Mouse (Mus musculus) G1E (cell line): Measurements from ENCODE around the gene Grem2.

Experiments
- CTCF ChIP-seq: IDR thresholded peaks from 2 replicates; pipeline ENCODE4 v1.5.1; 2012; ENCODE audit warnings: low read depth, low read length, inconsistent platforms, mixed read lengths
- GATA1 ChIP-seq: IDR thresholded peaks from 2 replicates; pipeline ENCODE4 v1.6.1; 2012; ENCODE audit warnings: borderline replicate concordance, low read length, inconsistent platforms, mixed read lengths
- POLR2AphosphoS5 ChIP-seq: IDR thresholded peaks from 2 replicates; pipeline ENCODE4 v1.6.1; 2012; ENCODE audit warnings: low read depth, low read length, inconsistent platforms; ENCODE audit not compliant: insufficient replicate concordance
- TAL1 ChIP-seq: conservative IDR thresholded peaks from 2 replicates; pipeline ENCODE4 v1.6.1; 2012; ENCODE audit warnings: low read depth, low read length, inconsistent platforms, mixed read lengths

DNA sequence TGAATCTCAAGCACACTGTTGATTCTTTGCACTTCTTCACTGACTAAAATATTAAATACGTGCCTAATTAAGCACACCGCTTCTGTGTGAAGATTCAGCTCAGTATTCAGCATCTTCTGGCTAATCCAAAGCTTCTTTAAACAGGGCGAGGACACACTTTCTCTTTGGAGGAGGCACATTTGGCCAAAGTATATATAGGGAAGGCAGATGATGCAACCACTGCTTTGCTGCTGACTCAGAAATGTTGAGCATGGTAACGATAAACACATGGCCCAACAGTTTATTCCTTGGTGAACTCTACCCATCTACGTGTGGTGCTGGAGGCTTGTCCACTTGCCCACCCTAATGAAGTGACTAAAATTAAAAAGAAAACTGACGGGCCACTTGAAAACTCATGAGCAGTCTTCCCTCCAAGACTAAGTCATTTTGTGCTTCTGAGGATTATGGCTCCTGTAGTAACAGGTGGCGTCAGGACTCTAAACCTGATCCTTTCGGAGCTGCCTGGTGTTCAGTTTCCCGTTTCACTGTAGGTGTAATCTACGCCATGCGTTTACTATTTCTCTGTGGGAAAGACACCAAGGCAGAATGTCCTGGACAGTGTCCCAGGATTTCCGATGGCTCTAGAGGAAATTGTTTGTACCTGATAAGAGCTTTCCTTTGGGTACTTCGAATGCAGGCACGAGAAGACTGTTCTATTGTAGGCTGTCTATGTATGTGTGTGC is 32.8 kb downstream of the Grem2 start:
- TF ChIP-seq GATA1 (no peak), CTCF (no peak), TAL1 (no peak), POLR2AphosphoS5 (no peak)
